Mouse (Mus musculus) liver, postnatal 0 days (tissue): ENCODE measurements around the gene Enpep.

ENCODE experiments used
- CTCF ChIP-seq: sonication (generic); IDR thresholded peaks from 2 replicates; pipeline ENCODE4 v1.5.1; 2016; ENCODE audit warnings: antibody characterized with exemption, low read depth
- EP300 ChIP-seq: IDR thresholded peaks from 2 replicates; pipeline ENCODE4 v1.6.1; 2016; ENCODE audit warnings: antibody characterized with exemption, low read depth, mild to moderate bottlenecking

DNA sequence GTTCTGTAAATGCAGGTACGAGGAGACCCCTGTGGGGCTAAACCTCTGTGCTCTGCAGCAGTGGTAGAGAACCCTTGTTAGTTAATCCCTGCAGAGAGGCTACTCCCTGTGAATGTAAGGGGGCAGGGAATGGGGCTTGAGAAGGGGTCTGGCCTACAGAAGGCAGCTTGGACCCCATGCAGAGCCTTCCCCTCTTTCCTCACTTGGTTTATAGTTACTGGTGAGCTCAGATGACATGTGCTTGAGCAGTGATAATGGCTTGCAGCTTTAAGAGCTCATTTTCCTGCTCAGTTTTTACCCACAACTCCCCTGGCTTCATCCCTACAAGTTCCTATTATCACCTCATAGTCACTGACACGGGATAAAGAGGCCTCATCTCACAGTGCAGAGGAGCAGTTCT, 40.6 kb upstream of the Enpep start:
- TF ChIP-seq CTCF (no peak), EP300 (no peak)
